In the genomic region with DNA sequence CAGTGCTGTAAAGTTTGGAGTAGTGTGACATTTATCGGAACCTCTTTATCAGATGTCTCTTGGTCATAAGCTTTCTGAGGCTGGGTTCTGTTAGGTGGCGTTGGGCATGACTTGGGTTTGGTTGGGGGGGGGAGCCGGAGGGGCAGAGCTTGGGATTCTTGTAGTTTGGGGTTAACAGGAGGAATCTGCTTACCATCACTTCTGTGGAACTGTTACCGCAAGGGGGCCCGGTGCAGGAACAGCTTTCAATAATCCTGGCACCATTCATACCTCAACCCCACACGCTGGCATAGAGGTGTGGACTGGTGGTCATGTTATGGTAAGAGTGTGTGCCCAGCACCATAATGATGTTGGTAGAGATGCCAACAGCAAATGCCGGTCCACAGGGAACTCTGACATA, we compare ENCODE assay signal across 22 mouse cellular contexts.
A peak's percentile ranks its signal among the peaks of the same experiment; 100 is the strongest.
DNase-seq lines count a peak whose midpoint lies in the region; ATAC-seq and TF ChIP-seq lines count a peak whose summit lies in the region.
"Had no signal": no experiment of that assay in that cellular context is flagged by ENCODE, and none has a peak within 500 bp of the region (broad histone marks: within the 10 kb centered on the region; RNA-seq: fewer than 3 reads in every experiment).

No protein-coding gene starts in this region.

- TF ChIP-seq CTCF in liver, postnatal 0 days (IDR thresholded peaks at IDR 0.05; ENCODE audit: low read depth) = no peak

- no peaks in the 10 kb centered on the region for H3K9me3 ChIP-seq in forebrain, embryonic 10.5 days
- H3K9me3 ChIP-seq in forebrain, embryonic 13.5 days (replicated peaks) = no peaks in the 10 kb centered on the region
- no peaks in the 10 kb centered on the region for H3K9me3 ChIP-seq in heart, embryonic 10.5 days
- H3K9me3 ChIP-seq in liver, embryonic 11.5 days (ENCODE audit: control insufficient read depth, low read length) = no peaks in the 10 kb centered on the region
- no peaks in the 10 kb centered on the region for H3K9me3 ChIP-seq in liver, postnatal 0 days (ENCODE audit: low read length)
- H3K9me3 ChIP-seq: G1E had no signal

- H3K4me2 ChIP-seq in forebrain, embryonic 13.5 days = no peak overlapping the region
- no peak overlapping the region for H3K4me2 ChIP-seq in liver, embryonic 11.5 days
- no peak overlapping the region for H3K4me2 ChIP-seq in liver, postnatal 0 days (ENCODE audit: low read depth, low read length)

- no peak for ATAC-seq in forebrain, embryonic 13.5 days
- no peak for ATAC-seq in liver, embryonic 11.5 days (replicated peaks; ENCODE audit: low FRiP score)
- ATAC-seq in liver, postnatal 0 days = no peak
- ATAC-seq: activated CD4-positive, CD25-positive, alpha-beta regulatory T cell, adult 4 months; CD4-positive, CD25-positive, alpha-beta regulatory T cell, adult 4 months; Patski had no signal

- no peak for DNase-seq in forebrain, embryonic 10.5 days (ENCODE audit: extremely low spot score, low spot score)
- peak; percentile 52 for DNase-seq in heart, adult 11 months
- DNase-seq in heart, postnatal 25 days (ENCODE audit: low spot score) = no peak
- peak; percentile 65 for DNase-seq in heart, embryonic 10.5 days (ENCODE audit: low spot score)
- no peak for DNase-seq in heart, postnatal 10 days
- peak; percentile 21 for DNase-seq in liver, embryonic 11.5 days (ENCODE audit: low spot score)
- no peak for DNase-seq in liver, postnatal 0 days
- DNase-seq: adrenal gland, adult 2 months; adrenal gland, adult 8-10 months; adrenal gland, postnatal 10 days; adrenal gland, postnatal 14 days; adrenal gland, postnatal 25 days; adrenal gland, postnatal 36 days; B cell, adult 2 months; cerebellum, adult 11 months; cerebellum, adult 11-12 months had no signal

- 0 out of 2 replicates have a peak overlapping the region, but pooled peaks have one; percentile 8 for H3K27ac ChIP-seq in forebrain, embryonic 10.5 days
- H3K27ac ChIP-seq in forebrain, embryonic 13.5 days = no peak overlapping the region
- no peak overlapping the region for H3K27ac ChIP-seq in heart, embryonic 10.5 days
- H3K27ac ChIP-seq in liver, embryonic 11.5 days (ENCODE audit: low read depth, low read length) = no peak overlapping the region
- H3K27ac ChIP-seq in liver, postnatal 0 days (ENCODE audit: low read depth) = no peak overlapping the region

- H3K9ac ChIP-seq in forebrain, embryonic 13.5 days = no peak overlapping the region
- no peak overlapping the region for H3K9ac ChIP-seq in liver, embryonic 11.5 days (ENCODE audit: low read depth, low read length)
- no peak overlapping the region for H3K9ac ChIP-seq in liver, postnatal 0 days (replicated peaks)

- no peaks in the 10 kb centered on the region for H3K27me3 ChIP-seq in forebrain, embryonic 10.5 days (ENCODE audit: poor library complexity, severe bottlenecking)
- no peaks in the 10 kb centered on the region for H3K27me3 ChIP-seq in forebrain, embryonic 13.5 days
- H3K27me3 ChIP-seq in heart, embryonic 10.5 days (ENCODE audit: insufficient read depth, poor library complexity, severe bottlenecking) = no peaks in the 10 kb centered on the region
- H3K27me3 ChIP-seq in liver, embryonic 11.5 days (replicated peaks; ENCODE audit: control insufficient read depth, insufficient read depth, low read length) = no peaks in the 10 kb centered on the region
- no peaks in the 10 kb centered on the region for H3K27me3 ChIP-seq in liver, postnatal 0 days (ENCODE audit: insufficient read depth, low read length)
- H3K27me3 ChIP-seq: CH12.LX, Patski had no signal

- peaks cover 19% of the 10 kb centered on the region for H3K4me1 ChIP-seq in forebrain, embryonic 10.5 days
- H3K4me1 ChIP-seq in forebrain, embryonic 13.5 days = peaks cover 4% of the 10 kb centered on the region; the same call in 1 of the 2 replicates
- 0 out of 2 replicates have a peak, but pooled peaks cover 3% of the 10 kb centered on the region for H3K4me1 ChIP-seq in heart, embryonic 10.5 days
- no peaks in the 10 kb centered on the region; the same call in 1 of the 2 replicates for H3K4me1 ChIP-seq in liver, embryonic 11.5 days (replicated peaks; ENCODE audit: control insufficient read depth, insufficient read depth, low read length)
- H3K4me1 ChIP-seq in liver, postnatal 0 days (ENCODE audit: insufficient read depth) = no peaks in the 10 kb centered on the region

- intact Hi-C loops in heart, postnatal 25 days (cut with DNase I) = loop anchor here (5.0 kb wide), 1 partner anchor 629 kb away; a partner anchor contains a TSS
- intact Hi-C loops in heart, postnatal 10 days (cut with DNase I) = no loop called here

- no peak for TF ChIP-seq EP300 in liver, postnatal 0 days (IDR thresholded peaks at IDR 0.05; ENCODE audit: low read depth)

- H3K4me3 ChIP-seq in forebrain, embryonic 10.5 days = no peak overlapping the region
- H3K4me3 ChIP-seq in forebrain, embryonic 13.5 days = no peak overlapping the region
- no peak overlapping the region for H3K4me3 ChIP-seq in heart, embryonic 10.5 days
- H3K4me3 ChIP-seq in liver, embryonic 11.5 days (ENCODE audit: low read depth, low read length) = no peak overlapping the region
- H3K4me3 ChIP-seq in liver, postnatal 0 days (ENCODE audit: low read depth, low read length) = no peak overlapping the region

- 89% methylated on average over 7 of the region's 7 CpGs for WGBS in forebrain, embryonic 10.5 days
- 80% methylated on average over 7 of the region's 7 CpGs for WGBS in forebrain, embryonic 13.5 days
- WGBS in heart, embryonic 10.5 days = 79% methylated on average over 7 of the region's 7 CpGs
- 85% methylated on average over 7 of the region's 7 CpGs for WGBS in liver, embryonic 11.5 days
- WGBS in liver, postnatal 0 days (ENCODE audit: insufficient replicate concordance) = 83% methylated on average over 7 of the region's 7 CpGs

- no peaks in the 10 kb centered on the region for H3K36me3 ChIP-seq in forebrain, embryonic 10.5 days (replicated peaks)
- H3K36me3 ChIP-seq in forebrain, embryonic 13.5 days (ENCODE audit: poor library complexity, severe bottlenecking) = no peaks in the 10 kb centered on the region
- no peaks in the 10 kb centered on the region for H3K36me3 ChIP-seq in heart, embryonic 10.5 days
- no peaks in the 10 kb centered on the region for H3K36me3 ChIP-seq in liver, embryonic 11.5 days (ENCODE audit: control insufficient read depth, insufficient read depth, low read length)
- H3K36me3 ChIP-seq in liver, postnatal 0 days (replicated peaks; ENCODE audit: insufficient read depth, low read length) = no peaks in the 10 kb centered on the region
- H3K36me3 ChIP-seq: G1E had no signal

Comparison
In these comparisons a context has a peak if more than half of its experiments do, and no peak if none do; other contexts are left out.
1. DNase-seq: peak in heart, adult 11 months (single experiment), heart, embryonic 10.5 days (single experiment) and liver, embryonic 11.5 days (single experiment); none in forebrain, embryonic 10.5 days (single experiment), heart, postnatal 25 days (single experiment), heart, postnatal 10 days (0 of 2) and liver, postnatal 0 days (single experiment).